Mouse (Mus musculus) testis, postnatal 14 days (tissue): ENCODE results near the gene Zmiz1.

Source experiments
- DNase-seq: peaks from one replicate; pipeline ENCODE4 v3.0.0; 2021; ENCODE audit warnings: low spot score

Zmiz1 gene

DNA sequence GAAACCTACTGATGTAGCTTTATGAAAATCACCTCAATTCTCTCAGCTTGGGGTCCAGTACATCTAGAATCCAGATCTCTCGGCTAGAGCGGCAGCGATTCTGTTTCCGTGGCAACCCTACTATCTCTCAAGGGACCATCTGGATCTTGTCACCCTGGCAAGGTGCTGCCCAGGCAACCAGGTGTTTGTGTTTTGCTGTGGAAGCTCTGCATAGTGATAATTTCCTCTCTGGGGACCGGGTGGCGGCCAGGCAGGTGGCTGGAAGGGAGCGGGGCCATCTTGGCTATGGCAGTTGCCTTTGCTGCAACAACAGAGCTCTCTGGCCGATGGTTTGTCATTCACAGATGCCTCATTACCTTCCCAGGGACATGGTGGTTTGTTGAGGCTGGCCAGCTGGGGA lies 134.9 kb downstream of the Zmiz1 start:
- no peak for DNase-seq

DNA sequence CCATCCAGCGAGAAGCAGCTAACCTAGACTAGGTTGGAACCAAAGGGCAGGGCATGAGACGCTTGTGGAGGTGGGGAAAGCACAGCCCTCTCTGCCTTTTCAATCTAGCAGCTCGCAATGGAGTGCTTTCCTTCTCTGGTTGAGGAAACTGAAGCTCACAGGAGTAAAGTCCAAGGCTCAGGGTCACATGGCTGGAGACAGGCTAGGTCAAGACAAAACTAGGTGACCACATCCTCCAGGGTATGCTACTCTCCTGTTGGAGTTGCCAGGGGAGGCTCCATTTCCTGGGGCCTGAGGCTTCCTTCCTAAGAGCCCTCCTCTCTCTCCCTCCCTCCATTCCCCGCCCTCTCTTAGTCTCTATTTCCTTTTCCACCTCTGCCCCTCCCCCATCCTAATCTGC lies 135.6 kb downstream of the Zmiz1 start:
- DNase-seq, result no peak

DNA sequence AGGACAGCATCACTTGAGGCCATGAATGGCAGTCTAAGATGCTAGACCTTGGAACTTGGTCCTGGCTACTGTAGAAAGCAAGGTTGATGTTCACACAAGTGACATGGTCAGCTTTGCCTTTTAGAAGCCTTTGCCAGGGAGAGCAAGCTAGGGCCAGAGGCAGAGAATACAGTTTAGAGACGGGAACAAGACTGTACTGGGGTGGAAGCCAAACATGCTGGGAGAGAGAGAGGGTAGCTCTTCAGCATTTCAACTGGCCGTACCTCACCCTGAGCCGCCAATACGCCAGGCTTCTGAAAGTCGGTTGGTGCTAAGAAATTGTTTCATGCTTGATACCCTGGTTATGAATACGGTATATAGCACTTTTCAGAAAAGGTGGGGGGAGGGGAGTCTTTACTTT lies 140.0 kb downstream of the Zmiz1 start:
- no peak for DNase-seq

DNA sequence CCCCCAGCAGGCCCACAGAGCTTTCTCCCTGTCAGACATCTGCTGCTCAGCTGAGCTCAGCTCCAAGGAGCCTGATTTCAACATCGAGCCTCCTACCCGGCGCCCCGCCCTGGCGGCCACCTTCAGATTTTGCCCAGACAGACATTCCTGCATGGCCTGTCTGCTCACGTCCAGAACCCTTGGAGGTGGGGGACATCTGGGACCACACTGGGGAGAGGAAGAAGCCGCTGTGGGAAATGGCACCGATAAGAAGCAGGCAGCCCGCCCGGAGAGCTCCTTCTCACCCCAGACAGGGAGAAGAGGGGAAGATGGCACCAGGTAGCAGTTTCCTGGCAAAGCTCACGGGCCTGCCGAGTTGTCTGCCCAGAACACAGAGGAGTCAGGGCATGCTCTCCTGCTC lies 140.9 kb downstream of the Zmiz1 start:
- DNase-seq, result no peak

DNA sequence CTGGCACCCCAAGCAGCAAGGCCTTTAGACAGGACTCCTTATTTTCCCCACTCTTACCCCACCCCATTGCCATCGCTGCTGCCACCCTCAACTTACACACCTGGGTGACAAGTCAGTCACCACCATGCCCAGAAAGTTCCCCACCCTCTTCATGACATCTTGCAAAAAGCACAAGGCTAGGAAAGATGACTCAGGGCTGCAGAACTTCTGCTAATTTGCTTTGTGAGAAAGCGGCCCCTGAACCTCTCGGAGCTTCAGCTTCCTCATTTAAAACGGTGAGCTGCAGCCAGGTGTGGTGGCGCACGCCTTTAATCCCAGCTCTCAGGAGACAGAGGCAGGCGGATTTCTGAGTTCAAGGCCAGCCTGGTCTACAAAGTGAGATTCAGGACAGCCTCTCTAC lies 141.4 kb downstream of the Zmiz1 start:
- no peak for DNase-seq

DNA sequence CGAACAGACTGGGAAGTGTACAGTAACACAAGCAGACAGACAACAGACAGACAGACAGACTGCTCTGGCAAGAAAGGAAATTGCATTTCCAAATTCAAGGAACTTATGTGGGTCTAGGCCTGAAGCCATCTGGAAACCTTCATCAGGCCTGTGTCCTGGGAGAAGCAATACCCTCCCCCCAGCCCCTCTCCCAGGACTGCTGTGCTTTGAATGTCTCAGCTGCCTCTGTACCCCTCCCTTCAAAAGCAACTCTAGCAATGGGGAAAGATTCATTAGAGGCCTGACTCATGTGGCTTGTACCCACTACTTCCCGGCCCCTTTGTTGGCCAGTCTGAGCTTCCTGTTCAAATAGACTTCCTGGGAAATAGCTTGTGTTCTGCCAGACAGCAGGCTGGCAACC lies 142.0 kb downstream of the Zmiz1 start:
- no peak for DNase-seq

DNA sequence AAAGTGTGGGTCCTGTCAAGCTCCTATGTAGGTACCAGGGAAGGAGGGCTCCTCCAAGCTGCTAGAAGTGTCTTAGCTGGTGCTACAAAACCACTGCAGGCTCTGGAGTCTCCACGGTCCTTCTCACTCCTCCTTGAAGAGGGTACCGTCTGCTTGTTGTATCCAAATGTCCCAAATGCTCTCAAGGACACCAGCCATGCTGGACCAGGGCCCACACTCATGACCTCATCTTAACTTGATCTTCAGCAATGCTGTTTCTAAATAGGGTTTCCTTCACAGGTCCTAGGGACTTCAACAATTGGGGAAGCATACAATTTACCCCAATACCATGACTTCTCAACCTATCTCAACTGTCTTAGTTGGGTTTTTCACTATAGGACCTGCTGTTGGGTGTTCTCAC lies 143.0 kb downstream of the Zmiz1 start:
- DNase-seq, result no peak

DNA sequence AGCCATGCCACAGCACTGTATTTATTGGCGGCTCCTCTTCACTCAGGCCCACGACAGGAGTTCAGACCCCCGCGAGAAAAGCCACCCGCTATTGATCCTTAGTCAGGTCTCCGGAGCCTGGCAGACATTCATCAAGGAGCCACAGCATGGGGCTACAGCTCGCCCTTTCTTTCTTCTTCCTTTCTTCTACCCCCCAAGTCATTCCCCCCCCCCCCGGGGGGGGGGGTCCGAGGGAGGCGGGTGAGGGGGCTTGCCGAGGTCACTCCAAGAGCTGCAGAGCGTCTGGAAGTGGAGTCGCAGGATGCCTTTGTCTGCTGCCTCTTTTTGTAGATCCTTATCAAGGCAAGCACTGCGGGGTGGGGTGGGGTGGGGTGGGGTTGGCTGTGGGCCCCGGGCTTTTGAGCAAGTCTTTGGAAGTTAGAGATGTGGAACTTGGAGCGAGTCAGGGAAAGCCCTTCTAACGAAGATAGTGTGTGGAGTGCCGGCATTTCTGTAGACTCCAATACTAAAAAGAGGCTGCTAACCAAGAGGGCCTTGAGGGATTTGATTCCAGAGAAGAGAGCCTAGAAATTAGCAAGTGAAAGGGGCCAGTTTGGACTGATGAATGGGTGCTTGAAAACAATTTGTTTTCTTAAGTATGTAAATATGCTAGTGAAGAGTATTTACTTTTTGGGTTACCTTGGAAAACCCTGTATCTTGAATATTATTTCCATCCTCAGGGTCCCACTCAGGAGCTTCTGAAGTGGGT lies 145.6 kb downstream of the Zmiz1 start:
- DNase-seq, result no peak

DNA sequence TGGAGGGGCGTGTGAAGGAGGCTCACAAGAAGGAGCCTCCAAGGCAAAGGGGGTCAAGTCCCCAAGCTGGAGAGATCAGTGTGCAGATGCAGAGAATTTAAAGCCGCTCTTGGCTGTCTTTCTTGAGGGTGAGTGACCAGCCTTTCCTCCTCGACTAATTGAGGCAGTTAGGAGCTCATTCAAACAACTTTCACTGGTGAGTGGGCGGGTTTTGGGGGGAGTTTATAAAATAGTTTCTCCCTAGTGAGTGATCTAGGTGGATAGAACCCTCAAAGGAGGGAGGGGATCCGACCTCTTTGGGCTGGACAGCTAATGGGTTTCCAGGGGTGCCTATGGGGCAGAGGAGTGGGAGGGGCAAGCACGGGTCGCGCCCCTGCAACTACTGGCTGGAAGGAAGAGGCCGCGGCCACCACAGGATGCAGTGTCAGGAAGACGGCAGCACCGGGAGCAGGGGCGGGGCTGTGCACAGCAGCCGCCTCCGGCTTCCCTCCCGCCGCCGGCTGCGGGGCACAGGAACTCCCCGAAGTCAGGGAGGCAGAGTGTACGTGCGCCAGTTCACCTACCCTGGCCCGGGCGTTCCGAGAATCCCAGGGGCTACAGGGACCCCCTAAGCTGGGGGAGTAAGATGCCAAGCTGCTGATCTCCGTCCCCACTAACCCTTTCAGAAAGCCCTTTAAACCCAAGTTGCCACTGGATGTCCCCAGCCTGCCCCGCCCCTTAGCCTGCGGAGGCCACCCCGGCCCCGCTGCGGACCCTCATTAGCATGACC lies 147.6 kb downstream of the Zmiz1 start:
- DNase-seq, result peak; percentile 21

DNA sequence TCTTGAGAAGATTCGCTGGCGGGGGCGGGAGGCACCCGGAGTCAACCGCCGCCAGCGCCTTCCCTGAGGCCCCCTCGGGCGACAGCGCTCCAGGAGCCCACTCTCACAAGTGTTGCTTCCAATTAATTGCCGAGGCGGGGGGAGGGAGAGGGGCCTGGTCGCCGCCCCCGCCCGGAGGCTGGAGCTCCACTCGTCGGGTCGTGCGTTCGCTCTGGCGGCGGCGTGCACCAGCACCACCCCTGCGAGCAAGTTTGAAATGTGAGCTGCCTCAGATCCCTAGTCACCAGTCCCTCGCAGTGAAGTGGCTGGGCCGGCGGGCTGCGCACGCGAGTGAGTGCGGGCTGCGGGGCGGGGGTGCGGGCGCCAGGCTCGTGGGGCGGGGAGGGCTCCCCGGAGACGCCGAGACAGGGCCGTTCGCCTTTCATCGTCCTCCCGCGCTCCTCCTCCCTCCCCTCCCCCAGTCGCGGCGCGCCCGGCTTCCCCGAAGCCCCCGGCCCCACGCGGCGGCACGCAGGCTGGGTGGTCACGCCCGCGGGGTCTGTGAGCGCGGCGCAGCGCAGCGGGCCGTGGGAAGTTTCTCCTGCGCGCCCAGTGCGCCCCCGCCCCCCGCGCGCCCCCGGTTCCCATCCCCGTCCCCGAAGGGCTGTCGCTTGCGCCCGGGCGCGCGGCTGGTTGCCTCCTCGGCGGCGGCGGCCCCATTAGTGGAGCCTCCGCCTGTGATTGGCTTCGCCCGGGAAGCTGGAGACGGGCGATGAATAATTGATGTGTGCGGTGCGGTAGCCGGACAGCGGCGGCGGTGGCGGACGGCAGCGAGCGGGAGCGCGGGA lies 148.4 kb downstream of the Zmiz1 start:
- peak; percentile 45 for DNase-seq

DNA sequence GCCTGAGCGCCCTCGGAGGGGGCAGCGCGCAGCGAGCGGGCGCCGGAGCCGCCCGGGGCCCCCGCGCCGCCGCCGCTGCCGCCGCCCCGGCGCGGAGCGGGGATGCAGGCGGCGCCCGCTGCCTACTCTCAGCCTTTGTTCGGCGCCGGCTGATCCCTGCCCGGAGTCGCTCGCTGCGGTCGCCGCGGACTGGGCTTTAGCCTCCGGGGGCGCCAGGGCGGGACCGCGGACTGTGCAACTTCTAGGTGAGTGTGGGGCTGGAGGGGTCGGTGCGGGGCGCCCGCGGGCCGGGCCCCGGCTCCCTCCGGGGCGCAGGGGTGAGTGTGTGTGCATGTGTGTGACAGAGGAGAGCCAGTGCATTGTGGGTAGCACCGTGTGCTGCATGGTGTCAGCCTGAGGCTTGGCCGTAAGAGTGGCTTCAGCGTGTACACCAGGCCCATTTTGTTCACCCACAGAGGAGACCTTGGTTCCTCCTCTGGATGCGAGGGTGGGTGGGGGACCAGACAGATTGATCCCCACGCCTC lies 149.0 kb downstream of the Zmiz1 start:
- no peak for DNase-seq

DNA sequence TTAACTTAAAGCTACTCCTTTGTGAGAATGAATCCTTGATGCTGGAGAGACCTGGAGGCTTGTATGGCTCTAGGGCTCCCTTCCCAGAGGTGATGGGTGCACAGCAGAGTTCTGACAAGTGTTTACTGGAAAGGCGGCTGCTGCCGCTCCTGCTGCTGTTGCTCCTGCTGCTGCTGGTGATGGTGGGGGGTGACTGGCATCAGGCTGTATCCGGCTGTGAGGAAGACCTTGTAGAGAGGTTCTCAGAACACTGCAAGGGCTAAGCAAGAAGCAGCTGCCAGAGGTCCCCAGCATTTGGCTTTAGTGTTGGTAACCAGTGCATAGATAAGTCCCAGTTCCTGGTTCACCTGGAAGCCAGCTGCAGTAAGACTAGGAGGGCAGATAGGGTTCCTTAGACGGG lies 149.6 kb downstream of the Zmiz1 start:
- no peak for DNase-seq

DNA sequence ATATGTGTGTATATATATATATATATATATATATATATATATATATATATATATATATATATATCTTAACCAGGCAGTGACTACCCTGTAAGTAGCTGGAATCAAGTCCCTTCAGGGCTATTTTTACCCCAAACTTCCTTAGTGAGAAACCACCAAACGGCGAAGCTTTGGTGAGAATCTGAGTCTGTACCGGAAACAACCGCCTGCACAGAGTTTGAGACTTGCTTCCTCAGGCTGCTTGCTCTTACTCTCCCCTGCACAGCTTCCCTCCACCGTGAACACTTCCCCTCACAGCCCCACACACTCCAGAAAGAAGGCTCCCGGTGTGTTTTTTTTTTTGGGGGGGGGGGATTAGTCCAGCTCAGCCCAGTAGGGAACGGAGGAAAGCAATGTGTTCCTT lies 150.4 kb downstream of the Zmiz1 start:
- no peak for DNase-seq

DNA sequence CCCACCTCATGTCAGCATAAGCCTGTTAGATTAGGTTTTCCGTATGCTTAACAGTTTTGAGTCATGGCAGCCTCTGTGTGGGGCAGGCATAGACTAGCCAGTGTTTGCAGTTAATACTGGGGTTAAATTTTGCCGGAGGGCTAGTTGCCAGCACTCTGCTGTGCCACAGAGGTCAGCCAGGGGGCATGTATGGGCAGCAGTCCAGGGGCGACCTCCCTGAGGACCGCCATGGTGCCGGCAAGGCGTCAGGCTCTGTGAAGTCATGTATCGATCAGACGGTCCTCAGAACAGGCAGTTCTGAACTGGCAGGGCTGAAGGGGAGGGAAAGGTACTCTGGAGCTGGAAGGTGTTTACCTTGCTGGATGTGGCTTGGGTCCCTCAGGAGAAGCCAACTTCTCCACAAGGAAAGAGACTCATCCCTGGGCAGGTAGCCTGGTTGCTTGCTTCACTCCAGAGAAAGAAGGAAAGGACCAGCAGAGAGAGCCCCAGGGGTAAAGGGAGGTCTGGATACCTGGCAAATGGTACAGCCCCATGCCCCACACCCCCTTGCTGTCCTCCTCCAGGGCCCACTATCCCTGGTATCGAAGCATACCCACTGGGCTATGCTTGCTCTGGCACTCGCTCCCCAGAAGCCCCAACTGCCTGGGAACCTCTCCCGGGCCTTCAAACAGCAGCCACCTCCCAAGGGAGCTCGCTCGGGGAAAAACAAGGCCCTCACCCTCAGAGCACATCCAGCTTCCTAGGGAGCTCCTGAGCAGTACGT lies 151.6 kb downstream of the Zmiz1 start:
- DNase-seq, result no peak

DNA sequence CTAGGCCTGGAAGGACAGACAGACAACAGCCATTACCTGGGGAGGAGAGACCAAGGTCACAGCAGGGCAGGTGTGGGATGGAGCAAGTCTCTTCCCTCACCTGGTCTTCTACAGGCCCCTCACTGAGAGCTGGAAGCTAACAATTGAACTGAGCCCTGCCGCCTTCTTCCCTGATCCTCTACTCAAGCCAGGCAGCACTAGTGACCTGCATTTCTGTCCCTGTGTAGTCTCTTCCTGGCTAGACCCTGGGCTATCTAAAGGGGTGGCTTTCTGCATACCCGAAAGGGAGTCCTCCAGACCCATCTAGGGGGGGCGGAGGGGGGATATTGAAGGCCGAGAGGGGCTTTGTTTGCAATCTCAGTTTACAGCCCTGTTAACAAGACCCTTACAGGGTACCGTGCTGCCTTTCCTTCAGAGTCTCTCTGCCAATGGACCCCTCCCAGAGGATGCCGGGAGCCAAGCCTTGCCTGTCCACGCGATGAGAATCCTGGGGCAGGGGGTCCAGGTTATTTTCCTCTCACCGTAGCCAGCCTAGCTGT lies 152.2 kb downstream of the Zmiz1 start:
- DNase-seq, result no peak

DNA sequence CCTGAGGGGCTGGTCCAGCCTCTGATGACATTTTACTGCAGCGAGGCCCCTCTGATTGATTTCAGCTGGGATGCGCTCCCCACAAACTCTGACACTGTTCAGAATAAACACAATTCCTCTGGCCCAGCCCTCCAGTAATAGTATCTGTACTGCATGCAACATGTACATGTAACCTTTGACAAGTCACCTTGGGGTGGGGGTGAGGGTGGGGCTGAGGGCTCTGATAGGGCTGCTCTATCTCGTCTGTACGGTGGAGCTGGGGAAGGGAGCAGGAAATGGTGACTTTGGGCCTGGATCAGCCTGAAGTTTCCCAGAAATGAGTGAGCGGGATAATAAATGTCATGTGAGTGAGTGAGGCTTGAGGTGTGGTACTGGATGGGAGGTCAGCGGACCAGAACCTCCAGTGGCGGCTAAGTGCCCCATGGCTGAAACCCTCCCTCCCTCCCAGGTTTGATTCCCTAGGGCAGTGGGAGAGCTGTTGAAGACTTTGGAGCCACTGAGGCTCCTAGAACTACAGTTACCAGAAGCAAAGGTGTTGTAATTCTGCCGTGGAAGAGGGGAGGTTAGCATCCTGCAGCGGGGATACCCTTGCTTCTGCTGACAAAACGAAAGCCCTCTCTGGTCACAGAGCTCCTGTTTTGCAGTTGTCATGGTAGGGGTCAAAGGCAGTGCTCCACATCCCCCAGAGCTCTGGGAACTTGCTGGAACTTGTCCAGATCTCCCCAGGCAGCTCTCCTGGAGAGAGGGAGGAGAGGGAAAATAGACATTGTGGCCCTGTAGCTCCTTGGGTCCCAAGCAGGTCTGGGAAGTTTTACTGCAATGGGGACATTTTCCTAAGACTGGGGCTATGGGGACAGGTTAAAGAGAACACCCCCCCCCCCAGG lies 153.1 kb downstream of the Zmiz1 start:
- no peak for DNase-seq

DNA sequence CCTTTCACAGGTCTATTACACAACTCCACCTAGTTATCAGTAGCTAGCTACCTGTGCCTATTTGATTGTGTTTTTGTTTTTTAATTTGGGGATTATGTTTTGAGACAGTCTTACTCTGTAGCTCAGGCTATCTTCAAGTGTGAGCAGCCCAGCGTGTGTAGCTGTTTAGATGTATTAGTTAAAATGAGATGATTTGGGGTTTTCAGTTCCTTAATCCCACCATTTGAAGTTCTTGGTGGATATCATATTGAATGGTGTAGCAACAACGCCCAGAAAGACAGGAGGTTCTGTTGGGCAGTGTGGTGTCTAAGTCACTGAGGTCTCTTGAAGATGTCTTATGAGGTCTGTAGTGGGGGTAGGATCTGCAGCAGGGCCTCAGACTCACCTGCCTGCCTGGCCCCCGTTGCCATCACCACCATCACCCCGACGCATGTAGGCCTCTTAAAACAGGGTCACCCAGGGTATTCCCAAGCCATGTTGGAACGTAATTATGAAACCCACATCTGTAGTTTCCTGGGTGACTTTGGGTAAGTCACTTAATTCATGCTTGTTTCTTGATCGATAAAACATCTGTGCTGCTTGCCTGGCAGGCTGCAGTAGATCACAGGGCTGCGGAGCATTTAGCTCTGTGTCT lies 155.1 kb downstream of the Zmiz1 start:
- no peak for DNase-seq

DNA sequence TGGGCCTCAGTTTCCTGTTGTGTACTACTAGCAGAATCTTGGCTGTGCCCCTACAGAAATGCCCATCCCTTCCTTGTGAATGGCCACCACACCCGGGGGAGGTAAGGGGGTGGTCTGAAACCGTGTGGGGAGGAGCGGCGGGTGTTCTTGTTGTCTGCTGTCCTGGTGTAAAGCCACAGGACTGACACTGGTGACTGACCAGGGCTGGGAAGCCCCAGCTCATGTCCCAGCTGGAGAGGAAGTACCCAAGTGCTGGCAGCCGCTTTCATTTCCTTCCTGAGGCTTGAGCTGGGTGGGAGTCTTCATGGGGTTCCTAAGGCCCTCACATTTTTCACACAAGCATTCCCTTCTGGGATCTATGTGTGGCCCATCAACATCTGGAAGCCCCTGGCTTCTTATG lies 155.7 kb downstream of the Zmiz1 start:
- DNase-seq, result no peak

DNA sequence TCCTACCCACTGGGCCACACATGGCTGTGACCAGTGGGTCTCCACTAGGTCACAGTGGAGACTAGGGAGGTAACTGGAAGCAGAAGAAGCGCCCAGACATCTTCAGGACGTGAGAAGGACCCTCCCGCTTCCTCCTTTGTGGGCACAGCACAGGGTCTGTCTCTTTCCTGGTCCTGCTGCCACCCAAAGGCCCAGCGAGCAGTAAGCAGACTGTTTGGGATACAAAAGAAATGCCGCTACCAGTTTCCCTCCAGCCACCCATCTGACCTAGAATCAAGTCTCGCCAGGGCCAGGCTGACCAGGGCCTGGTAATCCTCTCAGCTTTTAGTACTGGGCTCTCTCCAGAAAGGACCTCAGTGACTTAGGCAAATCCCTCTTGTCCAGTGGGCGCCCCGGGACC lies 156.6 kb downstream of the Zmiz1 start:
- DNase-seq, result no peak
